Mouse (Mus musculus): ENCODE data around the gene Stat6. TPM values are rescaled to one million over a fixed set of nuclear protein-coding genes. Genes with fewer than 3 reads are reported as not detected.
A peak's percentile ranks its signal among the peaks of the same experiment; 100 is the strongest.

Gene Stat6
- polyA plus RNA-seq, 1 experiment, result 70.2 TPM

DNA sequence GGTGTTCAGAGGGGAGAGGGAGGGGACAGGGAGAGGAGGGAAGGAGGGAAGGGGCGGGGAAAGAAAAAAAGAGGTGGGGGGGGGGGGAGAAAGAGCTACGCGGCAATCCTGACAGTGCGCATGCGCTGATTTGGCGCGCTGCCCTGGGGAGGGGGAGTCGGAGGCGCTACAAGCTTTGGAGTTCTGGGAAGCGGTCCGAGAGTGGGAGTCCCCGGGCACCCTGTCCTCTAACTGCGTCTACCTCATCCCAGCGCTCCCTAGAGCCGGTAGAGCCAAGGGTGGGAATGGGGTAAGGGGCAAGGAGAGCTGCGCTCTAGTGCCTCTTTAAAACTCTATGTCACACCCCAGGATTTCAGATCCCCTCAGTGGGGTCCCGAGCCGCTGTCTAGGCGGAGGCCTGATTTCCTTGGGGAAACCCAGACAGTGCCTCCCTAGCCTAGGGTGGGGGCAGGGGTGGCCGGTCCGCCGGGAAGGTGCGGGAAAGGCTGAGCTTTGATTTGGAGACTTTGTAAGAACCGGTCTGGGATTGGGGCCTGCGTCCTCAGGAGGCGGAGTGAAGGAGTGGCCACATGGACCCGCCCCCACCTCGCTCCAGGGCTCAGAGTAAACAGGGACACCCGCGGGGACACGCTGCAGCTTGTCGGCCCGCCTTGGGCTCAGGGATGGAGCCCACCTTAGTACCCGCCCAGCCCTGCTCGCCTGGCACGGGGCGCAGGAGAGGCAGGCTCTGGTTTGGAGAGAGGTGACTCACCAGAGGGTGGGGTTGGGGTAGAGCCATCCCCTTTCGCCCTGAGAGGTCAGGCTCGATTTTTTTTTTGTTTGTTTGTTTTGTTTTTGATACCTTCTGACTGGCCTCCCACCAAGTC, 21.4 kb upstream of the Stat6 start:
- peak overlapping the region; percentile 75 for H3K4me3 ChIP-seq (ENCODE audit: insufficient read depth, low read depth, low read length)
- no peaks in the 10 kb centered on the region for H3K36me3 ChIP-seq (ENCODE audit: control insufficient read depth, insufficient read depth, low read length)
- H3K27me3 ChIP-seq (replicated peaks; ENCODE audit: control insufficient read depth, insufficient read depth, low read length), result no peaks in the 10 kb centered on the region
- no peaks in the 10 kb centered on the region; the same call in 1 of the 2 replicates for H3K4me1 ChIP-seq (ENCODE audit: control insufficient read depth, insufficient read depth, low read length)
- WGBS, result 0% methylated on average over 38 of the region's 39 CpGs
- peak; percentile 96 for DNase-seq
- TF ChIP-seq POLR2A (IDR thresholded peaks at IDR 0.05; ENCODE audit: low read depth, low read length) (peak; percentile 50), CTCF (conservative IDR thresholded peaks at IDR 0.05; ENCODE audit: insufficient read depth, insufficient read length, low read depth, low read length) (no peak)
- peak overlapping the region; percentile 94 for H3K27ac ChIP-seq (ENCODE audit: insufficient read depth, low read depth, low read length)

DNA sequence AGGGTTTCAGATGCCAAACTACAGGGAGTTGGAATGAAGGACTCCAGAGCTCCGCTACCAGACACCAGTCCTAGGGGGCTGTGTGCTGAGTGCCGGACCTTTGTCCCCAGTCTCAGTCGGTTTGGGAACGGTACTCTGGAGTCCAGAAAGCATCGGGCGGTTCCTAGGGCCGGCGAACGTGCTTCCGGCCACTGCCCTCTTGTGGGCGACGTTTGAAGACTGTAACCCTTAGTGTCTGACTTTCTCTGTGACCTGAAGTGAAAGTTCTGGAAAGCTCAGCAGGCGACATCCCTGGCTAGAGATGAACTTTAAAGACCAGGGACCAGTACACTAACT, 20.8 kb upstream of the Stat6 start:
- no peaks in the 10 kb centered on the region; the same call in 1 of the 2 replicates for H3K4me1 ChIP-seq (ENCODE audit: control insufficient read depth, insufficient read depth, low read length)
- peak overlapping the region; percentile 94 for H3K27ac ChIP-seq (ENCODE audit: insufficient read depth, low read depth, low read length)
- peak; percentile 91 for DNase-seq
- no peaks in the 10 kb centered on the region for H3K36me3 ChIP-seq (ENCODE audit: control insufficient read depth, insufficient read depth, low read length)
- peak overlapping the region; percentile 75 for H3K4me3 ChIP-seq (ENCODE audit: insufficient read depth, low read depth, low read length)
- TF ChIP-seq CTCF (conservative IDR thresholded peaks at IDR 0.05; ENCODE audit: insufficient read depth, insufficient read length, low read depth, low read length), result peak; percentile 71
- no peak for TF ChIP-seq POLR2A (IDR thresholded peaks at IDR 0.05; ENCODE audit: low read depth, low read length)
- under 1% methylated on average over 13 of the region's 13 CpGs for WGBS
- H3K27me3 ChIP-seq (replicated peaks; ENCODE audit: control insufficient read depth, insufficient read depth, low read length), result no peaks in the 10 kb centered on the region

DNA sequence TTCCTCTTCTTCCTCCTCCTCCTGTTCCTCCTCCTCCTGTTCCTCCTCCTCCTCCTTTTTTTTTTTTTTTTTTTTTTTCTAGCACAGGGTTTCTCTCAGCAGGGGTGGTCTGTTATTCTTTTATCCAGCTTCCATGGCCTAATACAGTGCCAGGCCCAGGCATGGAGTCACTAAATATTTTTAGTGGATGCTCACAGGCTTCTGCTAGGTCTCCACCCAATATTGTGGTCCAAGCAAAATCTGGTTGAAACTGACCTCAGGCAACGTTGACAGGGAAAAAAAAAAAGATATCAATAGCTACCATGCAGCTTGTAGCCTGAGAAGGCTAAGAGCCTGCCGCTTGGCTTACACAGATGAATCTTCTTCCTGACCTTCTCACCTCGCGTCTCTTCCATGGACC, 20.1 kb upstream of the Stat6 start:
- Histone ChIP-seq H3K27me3 (replicated peaks; ENCODE audit: control insufficient read depth, insufficient read depth, low read length) (no peaks in the 10 kb centered on the region), H3K4me1 (ENCODE audit: control insufficient read depth, insufficient read depth, low read length) (no peaks in the 10 kb centered on the region; the same call in 1 of the 2 replicates), H3K36me3 (ENCODE audit: control insufficient read depth, insufficient read depth, low read length) (no peaks in the 10 kb centered on the region), H3K27ac (ENCODE audit: insufficient read depth, low read depth, low read length) (peak overlapping the region; percentile 94; the same call in 1 of the 2 replicates), H3K4me3 (ENCODE audit: insufficient read depth, low read depth, low read length) (no peak overlapping the region)
- 79% methylated on average over 4 of the region's 4 CpGs for WGBS
- TF ChIP-seq CTCF (conservative IDR thresholded peaks at IDR 0.05; ENCODE audit: insufficient read depth, insufficient read length, low read depth, low read length) (no peak), POLR2A (IDR thresholded peaks at IDR 0.05; ENCODE audit: low read depth, low read length) (no peak)
- DNase-seq, result no peak

DNA sequence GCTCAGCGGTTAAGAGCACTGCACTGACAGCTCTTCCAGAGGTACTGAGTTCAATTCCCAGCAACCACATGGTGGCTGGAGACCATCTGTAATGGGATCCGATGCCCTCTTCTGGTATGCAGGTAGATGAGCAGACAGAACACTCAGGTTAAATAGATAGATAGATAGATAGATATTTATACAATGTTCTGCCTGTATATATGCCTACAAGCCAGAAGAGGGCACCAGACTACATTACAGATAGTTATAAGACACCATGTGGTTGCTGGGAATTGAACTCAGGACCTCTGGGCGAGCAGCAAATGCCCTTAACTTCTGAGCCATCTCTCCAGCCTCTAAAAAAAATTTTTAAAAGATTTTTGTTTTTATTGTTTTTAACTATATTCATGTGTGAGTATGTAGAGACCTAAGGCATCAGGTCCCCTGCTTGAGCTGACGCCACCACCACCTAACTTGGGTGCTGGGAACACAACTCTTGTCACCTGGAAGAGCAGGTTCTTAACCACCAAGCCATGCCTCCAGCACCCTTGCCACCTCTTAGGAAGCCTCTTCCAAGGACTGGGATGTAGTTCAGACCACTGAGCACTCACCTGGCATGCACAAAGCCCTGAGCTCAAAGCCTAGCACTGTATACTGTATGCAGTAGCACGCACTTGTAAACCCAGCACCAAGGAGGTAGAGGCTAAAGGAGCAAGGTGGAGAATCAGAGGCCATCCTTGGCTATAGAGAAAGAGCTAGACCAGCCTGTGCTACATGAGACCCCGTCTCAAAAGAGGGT, 19.2 kb upstream of the Stat6 start:
- no peaks in the 10 kb centered on the region for H3K36me3 ChIP-seq (ENCODE audit: control insufficient read depth, insufficient read depth, low read length)
- no peaks in the 10 kb centered on the region for H3K27me3 ChIP-seq (replicated peaks; ENCODE audit: control insufficient read depth, insufficient read depth, low read length)
- 95% methylated on average over 6 of the region's 6 CpGs for WGBS
- no peak overlapping the region for H3K27ac ChIP-seq (ENCODE audit: insufficient read depth, low read depth, low read length)
- DNase-seq, result no peak
- TF ChIP-seq POLR2A (IDR thresholded peaks at IDR 0.05; ENCODE audit: low read depth, low read length), result no peak
- H3K4me1 ChIP-seq (ENCODE audit: control insufficient read depth, insufficient read depth, low read length), result no peaks in the 10 kb centered on the region; the same call in 1 of the 2 replicates
- H3K4me3 ChIP-seq (ENCODE audit: insufficient read depth, low read depth, low read length), result no peak overlapping the region

DNA sequence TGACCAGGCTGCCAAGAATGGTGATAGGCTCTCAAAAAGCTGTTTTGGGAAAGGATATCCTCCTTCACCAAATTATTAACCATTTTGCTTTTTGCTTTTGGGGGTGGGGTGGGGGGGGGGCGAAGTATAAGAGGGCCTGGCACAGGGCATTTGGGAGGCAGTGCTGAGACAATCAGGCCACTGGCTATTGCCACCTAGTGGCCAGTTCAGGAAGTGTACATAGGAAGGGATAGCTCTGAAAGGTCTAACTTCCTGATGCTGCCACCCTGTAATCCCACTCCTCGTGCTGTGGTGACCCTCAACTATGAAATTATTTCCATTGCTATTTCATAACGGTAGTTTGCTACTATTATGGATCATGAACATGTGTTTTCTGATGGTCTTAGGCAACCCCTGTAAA, 16.4 kb upstream of the Stat6 start:
- no peaks in the 10 kb centered on the region for H3K36me3 ChIP-seq (ENCODE audit: control insufficient read depth, insufficient read depth, low read length)
- no peak overlapping the region for H3K4me3 ChIP-seq (ENCODE audit: insufficient read depth, low read depth, low read length)
- 86% methylated on average over 3 of the region's 3 CpGs for WGBS
- DNase-seq, result peak; percentile 56
- no peak overlapping the region for H3K27ac ChIP-seq (ENCODE audit: insufficient read depth, low read depth, low read length)
- H3K27me3 ChIP-seq (replicated peaks; ENCODE audit: control insufficient read depth, insufficient read depth, low read length), result no peaks in the 10 kb centered on the region
- no peaks in the 10 kb centered on the region; the same call in 1 of the 2 replicates for H3K4me1 ChIP-seq (ENCODE audit: control insufficient read depth, insufficient read depth, low read length)
- peak; percentile 63 for TF ChIP-seq CTCF (conservative IDR thresholded peaks at IDR 0.05; ENCODE audit: insufficient read depth, insufficient read length, low read depth, low read length)
- TF ChIP-seq POLR2A (IDR thresholded peaks at IDR 0.05; ENCODE audit: low read depth, low read length), result no peak

DNA sequence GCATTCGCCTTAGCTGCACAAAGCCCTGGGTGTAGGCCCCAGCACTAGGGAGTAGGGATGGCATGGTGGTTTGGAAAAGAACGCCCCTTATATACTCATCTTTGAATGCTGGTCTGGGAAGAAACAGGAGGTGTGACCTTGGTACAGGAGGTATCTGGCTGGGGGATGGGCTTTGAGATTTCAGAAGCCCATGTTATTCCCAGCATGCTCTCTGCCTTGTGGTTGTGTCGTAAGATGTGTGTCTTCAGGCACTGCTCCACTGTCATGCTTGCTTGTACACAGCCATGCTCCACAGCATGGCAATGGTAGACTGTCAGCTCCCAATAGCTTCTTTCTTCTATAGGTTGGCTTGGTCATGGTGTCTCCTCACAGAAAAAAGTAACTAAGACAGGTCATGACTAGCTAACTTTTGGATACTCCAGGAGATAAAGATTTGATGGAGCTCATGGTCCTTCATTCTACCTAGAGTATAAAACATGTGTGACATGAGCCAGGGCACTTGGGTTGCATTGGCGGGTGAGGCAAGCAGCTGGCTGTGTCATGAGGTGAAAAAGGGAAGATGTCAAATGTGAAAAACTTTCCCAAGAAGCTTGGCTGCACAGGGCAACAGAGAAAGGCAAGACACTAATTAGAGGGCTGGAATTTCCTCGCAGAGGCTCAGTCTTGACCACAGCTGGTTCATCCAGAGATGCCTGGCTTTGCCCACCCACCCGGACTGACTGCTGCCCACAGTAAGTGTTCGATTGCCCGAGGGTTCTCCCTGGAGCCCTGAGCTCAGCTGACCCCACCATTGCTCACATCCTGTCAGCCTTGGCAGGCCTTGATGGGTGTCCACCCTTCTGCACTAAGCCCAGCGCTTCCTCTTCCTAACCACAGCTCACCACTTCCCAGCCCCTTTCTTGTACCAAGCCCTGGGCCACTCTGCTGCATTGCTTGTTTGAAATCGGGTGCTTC, 11.2 kb upstream of the Stat6 start:
- TF ChIP-seq POLR2A (IDR thresholded peaks at IDR 0.05; ENCODE audit: low read depth, low read length) (no peak), CTCF (conservative IDR thresholded peaks at IDR 0.05; ENCODE audit: insufficient read depth, insufficient read length, low read depth, low read length) (no peak)
- 66% methylated on average over 10 of the region's 10 CpGs for WGBS
- no peak for DNase-seq
- Histone ChIP-seq H3K27me3 (replicated peaks; ENCODE audit: control insufficient read depth, insufficient read depth, low read length) (no peaks in the 10 kb centered on the region), H3K36me3 (ENCODE audit: control insufficient read depth, insufficient read depth, low read length) (no peaks in the 10 kb centered on the region), H3K4me3 (ENCODE audit: insufficient read depth, low read depth, low read length) (no peak overlapping the region), H3K4me1 (ENCODE audit: control insufficient read depth, insufficient read depth, low read length) (no peaks in the 10 kb centered on the region), H3K27ac (ENCODE audit: insufficient read depth, low read depth, low read length) (no peak overlapping the region)

All from kidney, adult 2 months (tissue).